Mouse (Mus musculus): ENCODE measurements around the gene Traf1.
A peak's percentile ranks its signal among the peaks of the same experiment; 100 is the strongest.

Gene Traf1

DNA sequence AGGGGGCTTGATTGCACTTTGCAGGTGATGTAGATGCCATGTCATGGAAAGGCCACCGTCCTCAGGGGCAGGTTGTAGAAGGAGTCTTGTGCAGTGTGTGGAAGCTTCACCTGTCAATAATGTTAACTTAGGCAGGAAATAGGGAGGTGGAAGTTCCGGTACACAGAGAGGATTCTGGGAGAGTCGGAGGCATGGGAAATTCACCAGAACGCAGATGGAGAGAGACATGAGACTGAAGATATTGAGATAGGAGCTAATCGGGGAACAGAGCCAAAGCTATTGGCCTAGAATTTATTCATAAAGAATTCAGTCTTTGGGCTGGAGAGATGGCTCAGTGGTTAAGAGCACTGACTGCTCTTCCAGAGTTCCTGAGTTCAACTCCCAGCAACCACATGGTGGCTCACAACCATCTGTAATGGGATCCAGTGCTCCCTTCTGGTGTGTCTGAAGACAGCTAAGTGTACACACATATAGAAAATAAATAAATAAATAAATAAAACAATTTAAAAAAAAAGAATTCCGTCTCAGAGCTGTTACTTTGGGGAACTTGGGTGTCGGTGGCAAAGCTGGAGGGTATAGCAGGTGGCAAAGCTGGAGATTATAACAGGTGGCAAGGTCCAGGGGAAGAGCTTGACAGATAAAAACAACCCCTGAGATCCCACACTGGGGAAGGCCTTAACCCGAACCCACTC, 4.8 kb upstream of the Traf1 start:
- DNase-seq = no peak

DNA sequence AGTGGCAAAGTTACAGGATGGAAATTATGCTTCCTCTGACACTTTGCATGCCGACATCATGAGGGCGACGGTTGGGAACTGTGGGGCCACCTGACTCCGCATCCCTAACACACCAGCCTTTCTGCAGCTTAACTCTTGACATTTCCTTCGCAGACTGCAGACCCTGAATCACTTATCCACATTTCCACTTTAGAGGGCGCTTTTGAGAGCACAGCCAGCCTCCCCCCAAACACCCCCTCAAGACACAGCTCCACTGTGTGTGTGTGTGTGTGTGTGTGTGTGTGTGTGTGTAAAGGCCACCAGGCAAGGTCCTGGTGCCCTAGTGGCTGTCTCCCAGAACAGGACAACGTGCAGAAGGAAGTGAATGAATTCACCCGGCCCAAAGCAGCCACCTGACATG, 4.2 kb upstream of the Traf1 start:
- no peak for DNase-seq

DNA sequence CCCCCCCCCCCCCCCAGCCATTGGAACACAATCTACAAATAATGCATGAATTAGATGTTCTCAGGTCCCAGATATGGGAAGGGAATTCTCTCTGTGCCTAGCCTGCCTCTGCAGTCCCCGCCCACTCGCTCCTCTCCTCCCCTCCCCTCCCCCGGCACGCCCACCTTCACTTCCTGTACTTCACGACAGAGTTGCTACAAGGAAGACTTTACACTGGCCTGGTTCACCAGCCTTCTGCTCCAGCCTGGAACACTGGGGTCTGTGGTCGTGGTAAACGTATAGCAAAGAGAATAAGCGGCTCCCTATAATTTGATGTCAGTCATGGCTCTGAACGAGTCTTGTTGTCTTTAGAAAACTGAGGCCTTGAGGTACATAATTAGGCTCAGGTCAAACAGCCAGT, 3.7 kb upstream of the Traf1 start:
- DNase-seq = peak; percentile 66

DNA sequence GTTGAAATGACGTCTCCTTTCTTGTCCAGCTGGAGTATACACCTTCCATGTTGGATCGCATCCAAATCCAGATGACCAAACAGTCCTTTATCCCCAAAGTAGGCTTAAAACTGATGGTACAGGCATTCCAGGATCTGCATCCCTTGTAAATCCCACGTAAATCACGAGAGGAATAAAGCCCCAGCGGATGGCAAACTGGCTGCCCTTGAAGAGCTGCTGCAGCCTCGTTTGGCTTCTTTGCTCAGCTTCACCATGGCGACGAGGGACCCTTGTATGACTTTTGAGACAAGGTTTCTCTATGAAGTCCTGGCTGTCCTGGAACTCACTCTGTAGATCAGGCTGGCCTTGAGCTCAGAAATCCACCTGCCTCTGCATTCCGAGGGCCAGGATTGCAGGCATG, 3.1 kb upstream of the Traf1 start:
- no peak for DNase-seq

DNA sequence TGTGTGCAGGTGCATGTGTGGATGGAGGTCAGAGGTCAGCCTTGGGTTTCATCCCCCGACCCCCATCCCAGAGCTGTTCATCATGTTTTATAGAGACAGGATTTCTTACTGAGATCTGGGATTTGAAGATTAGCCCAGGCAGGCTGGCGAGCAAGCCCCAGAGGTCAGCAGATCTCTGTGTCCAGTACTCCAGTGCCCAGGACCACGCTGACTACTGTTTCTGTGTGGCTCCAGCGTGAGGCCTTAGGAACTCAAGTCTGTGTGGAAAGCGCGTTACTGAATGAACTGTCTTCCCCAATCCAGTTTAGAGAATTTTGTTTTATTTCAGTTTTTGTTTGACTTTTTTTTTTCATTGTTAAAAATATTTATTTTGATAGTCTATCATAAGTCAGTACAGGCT, 2.7 kb upstream of the Traf1 start:
- no peak for DNase-seq

DNA sequence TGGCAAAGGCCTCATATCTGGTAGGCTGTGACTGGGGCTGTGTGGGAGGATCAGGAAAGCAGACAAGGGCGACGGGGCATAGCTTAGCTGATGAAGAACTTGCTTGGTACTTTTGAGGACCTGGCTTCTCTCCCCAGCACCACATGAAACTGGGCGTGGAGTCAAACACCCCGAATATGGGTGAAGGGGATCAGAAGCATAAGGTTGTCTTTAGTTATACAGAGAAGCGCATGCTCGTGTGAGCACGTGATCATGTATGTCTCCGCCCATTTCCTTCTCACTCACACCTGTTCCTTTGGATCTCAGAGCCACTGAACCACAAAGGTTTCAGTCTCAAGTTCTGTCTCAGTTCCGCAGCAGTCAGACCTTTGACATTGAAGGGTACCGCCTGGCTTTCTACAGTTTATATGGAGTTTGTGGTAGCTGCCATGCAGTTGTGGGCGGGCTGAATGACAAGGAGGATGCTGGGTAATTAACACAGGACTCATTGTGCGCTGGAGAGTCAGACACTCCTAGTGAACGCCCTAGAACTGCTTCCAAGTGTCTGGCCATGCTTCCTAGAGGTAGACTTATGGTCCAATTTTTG, 1.9 kb upstream of the Traf1 start:
- no peak for DNase-seq

DNA sequence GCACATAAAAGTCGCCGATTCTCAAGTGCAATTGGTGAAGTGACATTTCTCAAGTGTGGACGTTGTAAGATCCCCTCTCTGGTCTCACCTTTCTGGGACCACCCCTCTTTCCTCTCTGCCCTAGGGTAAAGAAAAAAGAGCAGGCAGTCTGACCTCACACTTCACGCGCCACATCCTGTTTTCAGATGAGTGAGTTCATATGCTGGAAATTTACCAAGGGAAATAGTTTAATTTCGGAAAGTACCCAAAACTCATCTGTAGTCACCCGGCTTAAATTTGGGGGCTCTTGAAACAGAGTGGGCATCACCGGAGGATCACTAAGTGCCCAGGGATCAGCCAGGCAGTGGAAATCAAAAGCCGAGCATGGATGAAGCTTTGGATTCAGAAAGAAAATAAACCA, 1.3 kb upstream of the Traf1 start:
- DNase-seq = no peak

DNA sequence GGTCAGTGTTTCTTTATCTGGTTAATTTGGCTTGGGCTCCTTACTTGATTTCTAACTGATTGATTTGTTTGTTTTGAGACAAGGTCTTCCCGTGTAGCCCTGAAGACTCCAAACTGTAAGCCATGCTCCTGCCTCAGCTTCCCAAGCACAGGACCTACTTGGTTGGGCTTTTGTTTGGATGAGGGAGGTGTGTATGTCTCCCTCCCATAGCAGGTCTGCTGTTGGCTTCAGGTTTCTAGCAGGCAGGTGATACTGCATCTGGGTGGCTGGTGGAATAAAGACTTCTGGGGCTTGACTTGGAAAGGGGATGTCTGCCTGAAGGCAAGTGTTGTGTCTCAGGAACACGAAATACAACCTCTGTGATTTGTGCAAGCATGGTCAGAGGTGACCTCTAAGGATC, 639 bp upstream of the Traf1 start:
- DNase-seq = no peak

DNA sequence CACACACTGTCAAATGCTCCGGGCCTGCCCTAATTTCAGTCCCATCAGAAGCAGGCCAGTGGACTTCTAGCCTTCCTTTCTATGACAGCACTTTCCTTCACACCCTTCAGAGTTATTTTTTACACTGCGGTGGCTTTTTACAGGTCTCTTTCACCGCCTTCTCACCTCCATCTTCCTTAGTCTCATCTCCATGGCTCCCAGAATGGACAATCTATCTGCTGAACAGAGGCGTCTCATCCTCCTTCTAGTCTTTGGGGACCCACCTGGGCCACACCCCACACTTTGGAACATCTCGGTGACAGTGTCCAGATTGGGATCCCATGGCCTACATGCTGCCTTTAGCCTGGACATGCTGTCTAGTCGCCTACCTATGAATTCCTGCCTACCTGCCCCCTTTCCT, 606 bp downstream of the Traf1 start:
- DNase-seq = no peak

DNA sequence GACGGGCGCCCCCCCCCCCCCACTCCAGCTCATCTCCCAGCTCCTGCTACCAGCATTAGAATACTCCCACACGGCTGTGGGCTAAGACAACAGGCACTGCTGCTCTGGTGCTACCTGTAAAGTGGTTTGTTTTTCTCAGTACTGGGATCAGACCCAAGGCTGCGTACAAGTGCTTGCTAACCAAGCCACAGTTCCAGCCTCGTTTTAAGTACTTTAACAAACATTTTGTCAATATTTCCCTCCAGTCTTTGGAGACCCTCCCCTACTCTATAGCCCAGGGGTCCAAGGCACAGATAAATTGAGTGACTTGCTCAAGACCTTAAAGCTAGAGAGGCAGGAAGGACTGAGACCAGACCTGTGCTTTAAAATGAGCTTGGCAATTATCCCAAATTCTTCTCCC, 1.1 kb downstream of the Traf1 start:
- DNase-seq = no peak

DNA sequence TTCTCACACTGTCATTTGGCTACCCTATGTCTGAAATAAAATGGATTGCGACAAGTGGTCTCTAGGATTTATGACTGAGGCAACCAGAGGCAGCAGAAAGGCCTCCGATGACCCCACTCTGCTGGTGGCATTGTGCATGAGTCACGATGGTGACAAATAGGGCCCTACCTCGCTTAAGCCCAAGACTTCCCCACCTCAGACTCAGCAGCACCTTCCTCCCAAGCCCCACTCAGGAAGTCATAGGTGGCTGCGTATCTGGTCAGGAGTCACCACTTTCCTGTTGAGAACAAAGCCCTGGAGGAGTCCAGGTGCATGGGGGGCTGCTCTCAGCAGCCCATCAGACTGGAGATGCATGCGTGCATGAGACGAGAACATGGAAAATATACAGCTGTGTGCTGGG, 3.0 kb downstream of the Traf1 start:
- DNase-seq = no peak

DNA sequence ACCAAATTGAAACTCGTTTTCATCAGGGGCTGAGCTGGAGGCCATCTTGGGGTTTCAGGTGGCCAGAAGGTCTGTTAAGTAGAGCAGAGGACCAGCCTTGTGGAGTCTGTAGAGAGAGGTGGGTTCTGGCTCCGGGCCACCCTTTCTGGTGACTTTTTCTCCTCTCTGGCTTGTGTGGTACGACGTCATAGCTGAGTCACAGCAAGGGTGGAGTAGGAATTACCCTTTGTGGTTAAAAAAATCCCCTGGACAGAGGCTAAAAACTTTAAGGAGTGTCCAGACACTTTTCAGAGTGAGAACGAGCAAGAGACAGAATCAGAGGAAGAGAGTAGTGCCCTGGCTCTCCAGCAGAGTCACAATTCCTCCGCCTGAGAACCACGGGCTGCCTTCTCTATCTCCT, 3.5 kb downstream of the Traf1 start:
- no peak for DNase-seq

DNA sequence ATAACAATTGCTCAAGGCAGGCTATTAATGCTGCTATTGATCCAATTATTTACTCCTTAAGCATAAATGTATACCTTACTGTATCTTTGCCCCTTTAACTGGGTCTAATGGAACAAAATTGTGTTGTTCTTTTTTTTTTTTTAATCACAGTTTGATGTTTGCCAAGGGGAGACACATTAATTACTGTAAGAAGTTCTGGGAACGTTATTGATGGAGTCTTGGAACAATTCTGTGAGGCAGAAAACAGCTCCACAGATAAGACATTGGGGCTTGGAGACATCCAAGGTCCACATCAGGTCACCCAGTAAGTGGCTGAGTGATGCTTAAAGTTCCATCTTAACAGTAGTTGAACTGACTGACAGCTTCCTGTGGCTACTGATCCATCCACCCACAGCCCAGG, 4.2 kb downstream of the Traf1 start:
- DNase-seq = no peak

DNA sequence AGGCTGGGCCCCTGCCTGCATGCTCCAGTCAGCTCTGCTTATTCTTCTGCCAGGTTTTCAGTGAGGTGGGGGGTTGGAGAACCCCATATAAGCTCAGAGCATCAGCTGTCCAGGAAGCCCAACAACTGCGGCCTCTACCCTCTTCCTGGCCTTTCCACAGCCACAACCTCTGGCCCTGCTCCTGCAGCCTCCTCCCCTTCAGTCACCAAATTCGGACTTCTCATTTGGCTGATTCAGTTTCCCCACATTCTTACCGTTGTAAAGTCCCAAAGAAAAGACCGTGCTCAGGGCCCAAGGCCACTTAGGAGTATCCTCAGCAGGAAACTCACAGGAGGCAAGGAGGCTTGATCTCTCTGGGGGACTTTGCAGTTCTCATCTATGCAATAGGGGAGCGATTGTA, 4.6 kb downstream of the Traf1 start:
- DNase-seq = no peak

DNA sequence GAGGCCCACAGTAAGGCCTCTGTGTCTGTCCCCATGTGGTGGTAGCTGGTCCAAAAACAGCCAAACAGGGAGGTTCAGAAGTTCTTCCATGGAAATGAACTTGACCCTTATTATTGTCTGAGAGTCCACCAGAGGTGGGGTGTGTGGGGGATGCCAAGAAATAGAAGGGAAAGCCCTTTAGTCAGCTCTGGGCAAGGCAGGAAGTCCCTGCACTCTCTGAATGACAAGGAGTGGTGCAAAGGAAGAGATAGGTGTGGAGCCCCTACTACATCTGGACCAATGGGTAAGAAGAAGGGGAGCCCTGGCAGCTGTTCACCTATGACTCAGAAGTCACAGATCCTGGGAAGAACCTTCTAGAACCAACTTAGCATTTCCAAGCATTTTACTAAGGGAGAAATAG, 7.2 kb downstream of the Traf1 start:
- DNase-seq = no peak

DNA sequence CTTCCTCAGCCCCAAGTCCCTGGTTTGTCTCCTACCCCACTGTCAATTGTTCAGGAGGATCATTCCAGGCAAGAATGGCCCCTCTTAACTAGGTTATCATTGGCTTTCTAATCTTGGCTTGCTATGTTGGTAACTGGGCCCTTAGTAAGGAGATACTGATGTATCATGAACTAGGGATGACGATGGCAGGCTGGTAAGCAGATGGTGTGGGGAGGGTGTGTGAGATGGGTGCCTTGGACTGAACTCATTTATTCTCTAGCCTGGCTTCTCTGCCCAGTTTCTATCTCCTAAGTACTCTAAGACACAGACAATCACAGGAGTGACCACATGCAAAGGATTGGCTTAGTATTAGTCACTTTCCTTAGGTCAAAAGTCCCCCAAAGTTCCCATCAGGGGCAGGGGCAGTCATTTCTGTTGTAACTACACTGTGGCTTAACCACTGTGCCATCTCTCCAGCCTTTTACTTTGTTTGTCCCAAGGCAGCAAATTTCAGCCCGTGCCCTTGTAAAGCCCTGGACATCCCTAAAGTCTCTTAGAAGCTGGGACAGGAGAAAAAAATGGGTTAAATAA, 7.9 kb downstream of the Traf1 start:
- DNase-seq = no peak

DNA sequence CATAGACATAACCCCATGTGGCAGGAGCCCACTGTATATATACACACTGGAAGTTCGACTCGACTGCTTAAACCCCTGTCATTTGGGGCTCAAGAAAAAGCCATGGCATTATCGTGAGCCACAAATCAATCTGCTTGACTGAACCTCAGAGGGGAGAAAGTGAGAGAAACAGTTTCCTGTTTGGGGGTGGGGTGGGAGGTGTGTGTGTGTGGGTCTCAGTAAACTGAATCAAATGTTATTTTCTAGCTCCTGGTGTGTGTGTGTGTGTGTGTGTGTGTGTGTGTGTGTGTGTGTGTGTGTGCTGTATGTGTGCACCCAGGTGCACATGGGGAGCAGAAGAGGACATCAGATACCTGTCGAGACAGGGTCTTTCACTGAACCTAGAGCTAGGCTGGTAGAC, 8.6 kb downstream of the Traf1 start:
- DNase-seq = no peak

DNA sequence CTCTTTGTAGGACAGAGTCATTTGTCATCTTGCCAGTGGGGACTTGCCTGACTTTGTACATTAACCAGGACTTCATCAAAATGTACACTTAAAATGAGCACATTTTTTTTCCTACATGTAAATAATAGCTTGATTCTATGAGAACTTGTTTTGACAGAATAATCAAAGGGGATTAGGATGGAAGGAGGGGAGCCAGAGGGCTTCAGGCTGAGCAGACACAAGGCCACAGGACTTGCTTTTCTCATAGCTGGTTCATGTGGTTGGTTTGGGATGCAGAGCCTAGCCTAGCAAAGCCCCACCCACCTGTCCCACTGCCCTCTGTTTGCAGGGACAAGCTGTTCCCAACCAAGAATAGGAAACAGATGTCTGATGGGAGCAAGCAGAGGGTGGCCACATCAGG, 10.1 kb downstream of the Traf1 start:
- DNase-seq = no peak

DNA sequence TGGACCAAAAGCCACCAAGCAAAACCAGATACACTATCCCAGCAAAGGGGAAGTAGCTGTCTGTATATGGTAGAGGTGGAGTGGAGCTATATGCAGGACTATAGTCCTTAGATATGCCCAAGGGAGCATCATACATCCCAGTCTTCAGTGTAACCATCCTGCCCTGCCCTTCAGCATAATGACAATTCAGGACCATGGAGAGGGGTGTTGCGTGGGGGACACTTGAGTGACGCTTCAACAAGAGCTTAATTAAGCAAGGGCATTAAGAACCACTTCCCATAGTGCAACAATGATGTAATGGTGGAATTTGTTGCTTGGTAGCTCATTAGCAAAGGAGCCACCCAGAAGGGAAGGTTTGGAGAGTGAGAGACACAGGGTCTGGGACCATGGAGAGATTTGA, 12.9 kb downstream of the Traf1 start:
- no peak for DNase-seq

DNA sequence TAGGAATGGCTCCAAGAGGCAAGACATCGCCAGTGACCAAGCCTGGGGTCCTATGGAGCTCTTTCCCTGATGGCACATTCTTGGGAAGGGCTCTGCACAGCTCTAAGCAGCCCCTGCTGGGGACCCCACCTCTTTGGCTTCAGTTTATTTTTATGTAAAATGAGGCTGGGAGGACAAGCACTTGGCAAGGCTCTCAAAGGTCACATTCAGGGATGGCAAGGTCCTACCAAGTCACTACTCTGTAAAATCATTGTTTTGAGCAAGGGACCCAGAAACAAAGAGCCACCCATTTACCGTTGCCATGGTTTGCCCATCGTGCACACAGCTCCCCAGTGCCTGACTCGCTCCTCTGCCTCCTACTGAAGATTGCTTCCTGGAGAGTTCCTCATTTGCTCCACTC, 15.5 kb downstream of the Traf1 start:
- no peak for DNase-seq

DNA sequence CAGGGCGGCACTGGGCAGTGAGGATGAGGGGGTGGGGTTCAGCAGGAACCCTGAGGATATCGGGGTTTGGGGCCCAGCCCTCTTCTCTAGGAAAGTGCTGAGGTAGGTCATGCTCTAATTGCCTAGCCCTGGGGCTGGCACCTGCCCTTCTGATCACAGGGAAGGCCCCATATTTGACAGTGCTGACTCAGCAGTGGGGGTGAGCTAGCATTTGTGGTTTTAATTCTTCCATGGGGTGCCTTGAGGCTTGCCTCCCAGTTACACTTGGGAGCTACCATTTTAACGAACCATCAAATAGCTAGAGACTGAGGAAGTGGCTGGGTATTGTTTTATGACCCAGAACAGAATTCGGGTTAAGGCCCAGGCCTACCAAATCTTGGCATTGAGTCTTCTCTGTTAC, 16.0 kb downstream of the Traf1 start:
- no peak for DNase-seq

DNA sequence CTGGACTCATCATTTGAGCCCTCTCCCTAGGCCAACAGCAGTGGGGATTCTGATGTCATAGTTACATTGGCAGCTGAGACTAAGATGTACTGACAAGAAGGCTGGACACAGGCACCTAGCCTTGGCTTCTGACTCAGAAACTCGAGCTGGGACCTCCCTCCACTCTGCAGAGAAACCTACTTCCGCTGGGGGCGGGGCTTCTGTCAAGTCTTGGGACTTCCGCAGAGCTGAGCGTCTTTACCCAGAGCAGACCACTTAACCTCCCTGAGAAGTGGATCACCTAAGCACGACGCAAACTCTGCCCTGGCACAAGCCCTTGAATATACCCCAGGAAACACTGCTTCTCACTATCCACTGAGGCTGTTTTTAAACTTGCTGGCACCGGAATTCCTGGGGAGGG, 16.8 kb downstream of the Traf1 start:
- DNase-seq = peak; percentile 65

DNA sequence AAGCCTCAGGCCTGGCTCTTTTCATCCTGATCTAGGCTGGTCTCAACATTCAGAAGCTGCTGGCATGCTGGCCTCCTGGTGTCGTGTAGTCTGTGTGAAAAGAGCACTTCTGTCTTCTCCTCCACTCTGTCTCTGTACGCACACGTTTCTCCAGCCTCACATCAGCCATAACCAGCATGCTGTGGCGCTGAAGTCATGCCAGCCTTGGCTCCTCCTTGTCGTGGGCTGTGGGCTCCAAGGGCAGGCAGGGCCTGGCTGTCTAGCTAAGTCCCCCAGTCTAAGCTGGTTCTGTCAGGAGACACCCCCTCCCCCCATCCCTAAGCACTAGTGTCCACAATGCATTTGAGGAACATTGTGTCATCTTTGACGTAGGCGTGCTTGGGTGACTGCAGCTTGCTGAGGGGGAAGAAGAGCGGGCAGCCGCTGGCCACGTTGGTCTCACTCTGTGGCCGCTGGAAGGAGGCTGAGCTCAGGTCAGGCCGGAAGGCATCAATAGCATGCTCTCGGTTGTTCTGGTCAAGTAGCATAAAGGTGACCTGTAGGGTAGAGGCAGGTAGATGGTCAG, 17.9 kb downstream of the Traf1 start:
- no peak for DNase-seq

DNA sequence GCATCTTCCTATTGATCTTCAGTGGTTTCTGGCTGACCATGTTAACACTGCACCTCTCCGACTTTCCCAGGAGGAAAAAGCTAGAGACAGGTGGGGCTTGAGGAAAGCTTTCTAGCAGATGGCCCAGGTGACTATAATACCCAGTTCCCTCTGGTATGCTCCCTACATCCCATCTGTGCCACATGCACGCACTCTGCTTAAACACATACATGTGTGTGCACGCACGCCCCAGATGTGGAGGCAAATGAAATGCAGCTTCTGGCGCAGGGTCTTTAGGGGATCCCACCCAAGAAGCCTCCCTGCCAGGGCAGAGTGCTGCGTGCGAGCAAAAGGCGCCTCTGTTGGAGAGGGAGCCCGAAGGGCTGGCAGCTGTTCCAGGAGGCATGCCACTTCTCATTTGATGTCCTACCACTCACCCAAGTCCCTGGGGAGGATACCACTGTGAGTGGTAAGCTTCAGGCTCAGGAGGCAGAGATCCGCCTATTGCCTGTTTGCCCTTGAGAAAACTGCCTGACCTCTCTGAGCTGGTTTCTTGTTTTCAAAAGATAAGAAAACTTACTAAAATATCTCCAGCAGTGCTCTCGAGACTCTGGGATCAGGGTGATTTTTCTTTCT, 20.4 kb downstream of the Traf1 start:
- DNase-seq = no peak
